Mouse (Mus musculus) limb, embryonic 11.5 days (tissue): ENCODE results near the gene Itga3. TPM values are rescaled to one million over a fixed set of nuclear protein-coding genes. Genes with fewer than 3 reads are reported as not detected.

Experiments
- ATAC-seq: fragments of 200-750 bp; cut with Nextera tagmentation; 2 replicates; pipeline ENCODE4 v1.8.0; 2017; ENCODE audit warnings: low read depth; ENCODE audit not compliant: insufficient number of reproducible peaks, low FRiP score, low TSS enrichment
- DNase-seq: peaks from one replicate; pipeline ENCODE4 v3.0.0-alpha.2; 2015; ENCODE audit warnings: low spot score
- H3K27ac ChIP-seq: fragments of 300-500 bp; sonication (generic); replicated peaks from 2 replicates; pipeline ENCODE4 v1.5.1; 2014; ENCODE audit warnings: low read depth, mild to moderate bottlenecking, low read length
- H3K27me3 ChIP-seq: fragments of 300-500 bp; sonication (generic); 2 replicates; pipeline ENCODE4 v1.6.1; 2014; ENCODE audit warnings: mild to moderate bottlenecking, low read length, mixed read lengths; ENCODE audit not compliant: control insufficient read depth, insufficient read depth
- H3K36me3 ChIP-seq: fragments of 300-500 bp; sonication (generic); 2 replicates; pipeline ENCODE4 v1.6.1; 2014; ENCODE audit warnings: mild to moderate bottlenecking, low read length, moderate library complexity, mixed read lengths; ENCODE audit not compliant: control insufficient read depth, insufficient read depth
- H3K4me1 ChIP-seq: fragments of 300-500 bp; sonication (generic); 2 replicates; pipeline ENCODE4 v1.6.1; 2014; ENCODE audit warnings: low read length, mixed read lengths; ENCODE audit not compliant: control insufficient read depth, insufficient read depth
- H3K4me2 ChIP-seq: fragments of 300-500 bp; sonication (generic); 2 replicates; pipeline ENCODE4 v1.6.1; 2014; ENCODE audit warnings: low read depth, mild to moderate bottlenecking, moderate library complexity; ENCODE audit not compliant: severe bottlenecking
- H3K4me3 ChIP-seq: fragments of 300-500 bp; sonication (generic); 2 replicates; pipeline ENCODE4 v1.5.1; 2014; ENCODE audit warnings: low read depth, low read length
- H3K9ac ChIP-seq: fragments of 300-500 bp; sonication (generic); 2 replicates; pipeline ENCODE4 v1.6.1; 2014; ENCODE audit warnings: mild to moderate bottlenecking, low read length
- H3K9me3 ChIP-seq: fragments of 300-500 bp; sonication (generic); 2 replicates; pipeline ENCODE4 v1.6.1; 2016; ENCODE audit warnings: low read length; ENCODE audit not compliant: control insufficient read depth
- WGBS: fragments of 180-500 bp; shearing (Covaris S2); extraction: QIAGEN DNeasy Blood & Tissue Kit; methylation state at CpG from one replicate; pipeline ENCODE4 v1.1.7; 2014; 5-methylcytosine and 5-hydroxymethylcytosine counted together
- polyA plus RNA-seq: library from polyadenylated mRNA; unstranded; fragments of >200 nt; fragmentation: Nextera tagmentation; extraction: Ambion mirVana; gene quantifications from 2 replicates; pipeline ENCODE4 v1.2.1, GENCODE M21; 2014

The Itga3 gene
- polyA plus RNA-seq, 1 experiment from 2014 or later = 5.7 TPM

DNA sequence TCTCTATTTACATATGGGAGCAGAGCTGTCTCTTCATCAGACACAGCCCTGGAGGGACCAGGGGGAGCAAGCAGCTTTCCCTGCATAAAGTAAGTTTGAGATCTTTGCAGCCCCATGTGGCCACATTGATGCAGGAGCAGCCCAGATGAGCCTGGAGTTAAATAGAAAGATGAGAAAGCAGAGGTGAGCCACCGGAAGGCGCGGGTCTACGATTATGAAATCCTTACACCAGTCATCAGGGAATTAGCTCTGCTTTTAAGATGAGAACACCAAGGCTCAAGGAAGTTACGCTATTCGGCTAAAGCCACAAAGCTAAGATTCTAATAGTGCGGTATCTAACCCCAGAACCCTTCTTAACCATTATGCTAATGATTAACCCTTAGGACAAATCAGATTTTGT is 1.4 kb upstream of the Itga3 start:
- DNase-seq = no peak
- Histone ChIP-seq H3K9ac (no peak overlapping the region), H3K4me3 (no peak overlapping the region), H3K27ac (no peak overlapping the region), H3K4me2 (no peak overlapping the region), H3K9me3 (no peaks in the 10 kb centered on the region), H3K27me3 (peaks cover 39% of the 10 kb centered on the region), H3K4me1 (peaks cover 10% of the 10 kb centered on the region; the same call in 1 of the 2 replicates), H3K36me3 (no peaks in the 10 kb centered on the region)
- WGBS = 68% methylated on average over 7 of the region's 7 CpGs
- ATAC-seq = no peak

DNA sequence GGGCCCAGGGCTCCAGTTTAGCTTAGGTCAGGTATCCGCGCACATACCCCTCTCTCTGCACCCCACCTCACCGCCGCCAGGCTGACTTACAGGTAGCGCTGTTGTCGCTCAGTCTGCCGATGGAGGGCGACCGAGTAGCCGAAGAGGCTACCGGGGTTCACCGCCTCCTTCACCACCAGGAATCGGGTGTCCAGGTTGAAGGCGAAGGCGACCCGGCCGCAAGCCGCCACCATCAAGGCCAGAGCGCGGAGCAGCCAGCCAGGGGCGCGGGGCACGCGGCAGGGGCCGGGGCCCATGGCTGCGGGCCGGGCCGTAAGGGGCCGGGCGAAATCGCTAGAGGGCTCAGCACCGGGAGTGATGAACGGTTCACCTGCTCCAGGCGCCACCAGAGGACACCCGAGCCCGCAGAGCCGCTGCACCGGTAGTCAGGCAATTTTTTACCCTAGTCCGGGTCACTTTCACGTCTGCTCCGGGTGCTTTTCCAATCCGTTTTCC is 513 bp downstream of the Itga3 start:
- peak overlapping the region; percentile 93 for H3K4me2 ChIP-seq
- H3K9ac ChIP-seq = peak overlapping the region; percentile 57
- WGBS = under 1% methylated on average over 41 of the region's 42 CpGs
- no peaks in the 10 kb centered on the region for H3K36me3 ChIP-seq
- peaks cover 39% of the 10 kb centered on the region for H3K27me3 ChIP-seq
- ATAC-seq (no peak; the same call in 1 of the 2 replicates), DNase-seq (no peak)
- peaks cover 10% of the 10 kb centered on the region; the same call in 1 of the 2 replicates for H3K4me1 ChIP-seq
- H3K27ac ChIP-seq = no peak overlapping the region
- no peaks in the 10 kb centered on the region for H3K9me3 ChIP-seq
- peak overlapping the region; percentile 53 for H3K4me3 ChIP-seq

DNA sequence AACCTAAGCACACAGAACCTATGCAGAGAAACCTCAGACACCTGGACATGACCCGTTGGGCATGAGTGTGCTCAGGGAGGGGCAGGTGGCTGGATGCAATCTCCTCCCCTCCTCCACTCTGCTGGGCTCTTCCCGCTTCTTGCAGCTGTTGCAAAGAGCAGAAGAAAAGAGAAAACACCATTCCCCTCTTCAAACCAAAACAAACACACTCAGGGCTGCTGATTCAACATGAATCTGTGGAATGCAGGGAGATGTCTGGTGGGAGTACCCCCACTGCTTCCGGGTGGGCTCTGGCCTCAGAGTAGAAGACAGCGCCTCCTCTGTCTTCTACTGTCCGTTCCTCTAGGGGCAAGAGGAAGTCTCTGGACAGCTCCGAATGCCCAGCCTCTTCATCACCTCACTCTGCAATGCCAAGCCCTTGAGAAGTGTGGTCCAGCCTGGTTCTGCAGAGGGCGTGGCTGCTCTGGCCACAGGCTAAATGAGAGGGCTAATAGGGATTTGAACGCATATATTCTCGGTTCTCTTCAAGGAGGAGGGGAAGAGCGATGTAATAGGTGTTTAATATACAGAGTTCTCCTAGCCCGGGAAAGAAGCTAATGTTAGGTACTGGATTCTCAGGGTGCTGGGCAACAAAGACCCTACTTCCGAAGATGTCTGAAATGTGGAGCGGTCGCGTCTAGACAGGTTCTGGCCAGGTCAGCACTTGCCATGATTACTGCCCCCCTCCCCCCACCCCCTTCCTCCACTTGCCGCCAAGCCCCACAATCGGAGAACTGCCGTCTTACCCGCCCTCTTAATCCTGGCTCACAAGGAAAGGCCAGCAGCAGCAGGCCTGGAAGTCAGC is 1.2 kb downstream of the Itga3 start:
- peaks cover 39% of the 10 kb centered on the region for H3K27me3 ChIP-seq
- ATAC-seq (no peak), DNase-seq (no peak)
- H3K9ac ChIP-seq = peak overlapping the region; percentile 57
- H3K4me1 ChIP-seq = peaks cover 10% of the 10 kb centered on the region; the same call in 1 of the 2 replicates
- 9% methylated on average over 19 of the region's 19 CpGs for whole genome bisulfite sequencing
- H3K27ac ChIP-seq = no peak overlapping the region
- peak overlapping the region; percentile 93 for H3K4me2 ChIP-seq
- H3K9me3 ChIP-seq = no peaks in the 10 kb centered on the region
- H3K36me3 ChIP-seq = no peaks in the 10 kb centered on the region
- peak overlapping the region; percentile 53 for H3K4me3 ChIP-seq

DNA sequence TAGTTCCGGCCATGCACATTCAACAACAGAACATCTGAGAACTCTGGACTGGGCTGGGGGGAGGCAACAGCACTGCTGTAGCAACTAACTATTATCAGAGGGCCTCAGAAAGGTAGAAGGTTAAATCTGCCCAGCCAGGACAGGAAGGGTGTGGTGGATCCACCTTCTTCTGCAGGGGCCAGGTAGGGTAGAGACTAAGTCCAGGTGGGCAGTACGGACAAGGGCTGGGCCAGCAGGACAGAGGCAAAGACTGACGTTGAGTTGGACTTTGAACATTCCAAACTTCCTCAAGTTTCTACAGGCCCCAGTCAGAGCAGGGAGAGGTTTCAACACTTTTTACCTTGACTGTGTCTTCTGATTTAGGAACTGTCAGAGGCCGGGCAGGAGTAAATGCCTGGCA is 1.9 kb downstream of the Itga3 start:
- H3K4me2 ChIP-seq = no peak overlapping the region
- peaks cover 10% of the 10 kb centered on the region; the same call in 1 of the 2 replicates for H3K4me1 ChIP-seq

DNA sequence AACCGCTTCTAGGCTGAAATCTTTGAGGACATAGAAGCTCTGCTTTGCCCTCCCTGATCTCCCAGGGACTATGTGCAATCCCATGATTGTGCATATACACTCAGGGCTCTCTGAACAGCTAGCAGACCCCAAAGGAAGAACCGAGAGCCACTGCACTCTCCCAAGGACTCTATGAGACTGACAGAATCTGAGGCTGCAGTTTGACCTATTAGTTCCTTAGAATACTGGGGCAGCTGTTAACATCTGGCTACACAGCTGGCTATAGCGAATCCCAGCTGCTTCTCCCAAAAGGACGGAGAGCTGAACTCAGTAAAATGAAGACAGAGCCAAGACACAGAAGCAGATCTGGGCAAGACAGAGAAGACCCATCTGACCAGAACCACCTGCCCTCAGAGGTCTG is 2.8 kb downstream of the Itga3 start:
- no peak for DNase-seq
- 67% methylated on average over 4 of the region's 4 CpGs for WGBS
- ATAC-seq = no peak
- Histone ChIP-seq H3K4me2 (no peak overlapping the region), H3K4me3 (no peak overlapping the region), H3K9me3 (no peaks in the 10 kb centered on the region), H3K4me1 (peaks cover 10% of the 10 kb centered on the region; the same call in 1 of the 2 replicates), H3K27me3 (peaks cover 39% of the 10 kb centered on the region), H3K27ac (no peak overlapping the region), H3K9ac (no peak overlapping the region), H3K36me3 (no peaks in the 10 kb centered on the region)

More for the DNA sequence above, 1.9 kb downstream of the Itga3 start:
- Histone ChIP-seq H3K27ac (no peak overlapping the region; the same call in 1 of the 2 replicates), H3K9ac (no peak overlapping the region), H3K27me3 (peaks cover 39% of the 10 kb centered on the region), H3K4me3 (0 out of 2 replicates have a peak overlapping the region, but pooled peaks have one; percentile 3), H3K36me3 (no peaks in the 10 kb centered on the region), H3K9me3 (no peaks in the 10 kb centered on the region)
- DNase-seq = no peak
- no peak for ATAC-seq
- WGBS = 65% methylated on average over 4 of the region's 4 CpGs

DNA sequence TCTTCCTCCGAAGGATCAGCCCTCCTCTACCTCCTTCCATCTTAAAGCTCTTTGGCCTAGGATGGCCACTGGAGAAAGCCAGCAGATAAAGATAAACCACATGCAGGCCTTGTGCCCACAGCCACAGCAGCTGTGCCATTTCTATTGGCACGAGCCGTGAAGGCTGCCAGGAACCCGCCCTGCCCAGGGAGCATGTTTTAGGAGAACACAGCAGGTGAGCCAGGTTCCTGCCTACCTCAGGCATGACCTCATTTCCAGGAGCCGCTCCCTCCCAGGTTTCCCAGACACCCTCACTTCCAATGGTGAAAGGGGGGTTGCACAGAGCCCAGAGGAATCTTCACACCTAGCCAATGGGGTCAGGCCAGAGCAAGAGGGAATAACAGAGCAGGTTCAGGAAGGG is 3.8 kb downstream of the Itga3 start:
- Histone ChIP-seq H3K9ac (no peak overlapping the region), H3K9me3 (no peaks in the 10 kb centered on the region), H3K27ac (no peak overlapping the region), H3K4me2 (no peak overlapping the region), H3K27me3 (peaks cover 37% of the 10 kb centered on the region), H3K4me3 (no peak overlapping the region), H3K36me3 (no peaks in the 10 kb centered on the region), H3K4me1 (peaks cover 10% of the 10 kb centered on the region; the same call in 1 of the 2 replicates)
- 66% methylated on average over 5 of the region's 5 CpGs for WGBS
- ATAC-seq (no peak), DNase-seq (no peak)

DNA sequence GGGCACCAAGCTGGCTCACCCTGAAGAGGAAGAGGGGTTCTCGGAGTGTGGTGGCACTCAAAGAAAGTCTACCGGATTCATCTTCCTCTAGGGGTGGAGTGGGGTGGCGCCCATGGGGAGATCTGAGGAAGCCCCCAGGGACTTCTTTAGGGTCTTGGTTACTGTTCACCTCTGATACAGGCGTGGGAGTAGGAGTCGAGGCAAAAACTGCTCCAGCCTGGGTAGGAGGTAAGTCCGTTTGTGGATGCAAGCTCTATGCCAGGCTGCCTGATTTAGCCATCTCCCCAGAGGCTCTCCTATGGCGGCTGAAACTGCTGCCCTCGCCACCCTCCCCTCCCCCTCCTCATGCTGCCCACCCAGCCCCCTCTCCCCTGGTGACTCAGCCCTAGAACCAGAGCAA is 4.5 kb downstream of the Itga3 start:
- peaks cover 31% of the 10 kb centered on the region for H3K27me3 ChIP-seq
- H3K4me3 ChIP-seq = no peak overlapping the region
- H3K27ac ChIP-seq = no peak overlapping the region
- H3K9me3 ChIP-seq = no peaks in the 10 kb centered on the region
- ATAC-seq (no peak), DNase-seq (no peak)
- no peak overlapping the region for H3K4me2 ChIP-seq
- 80% methylated on average over 8 of the region's 8 CpGs for WGBS
- peaks cover 10% of the 10 kb centered on the region; the same call in 1 of the 2 replicates for H3K4me1 ChIP-seq
- H3K9ac ChIP-seq = no peak overlapping the region
- H3K36me3 ChIP-seq = no peaks in the 10 kb centered on the region

DNA sequence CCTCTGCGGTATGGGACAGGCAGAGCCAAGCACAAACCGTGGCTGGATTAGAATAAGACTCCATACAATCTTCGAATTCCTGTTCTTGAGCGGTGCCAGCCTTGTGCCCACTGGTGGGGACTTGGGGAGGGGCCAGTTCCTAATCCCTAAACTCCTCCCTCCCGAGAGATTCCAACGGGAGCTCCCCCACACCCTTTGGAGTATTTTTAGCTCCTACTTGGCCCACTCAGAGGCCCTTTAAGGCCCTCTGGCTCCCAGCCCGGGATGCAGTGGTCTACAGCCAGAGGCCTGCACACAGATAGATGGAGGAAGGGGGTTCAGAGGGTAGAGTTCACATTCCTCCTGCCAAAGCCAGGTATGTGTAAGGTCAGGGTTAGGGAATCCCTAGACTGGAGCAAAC is 5.3 kb downstream of the Itga3 start:
- H3K27me3 ChIP-seq = peaks cover 23% of the 10 kb centered on the region
- H3K4me1 ChIP-seq = peaks cover 10% of the 10 kb centered on the region; the same call in 1 of the 2 replicates
- H3K4me2 ChIP-seq = no peak overlapping the region
- ATAC-seq (no peak), DNase-seq (no peak)
- H3K9ac ChIP-seq = no peak overlapping the region
- no peak overlapping the region for H3K4me3 ChIP-seq
- H3K27ac ChIP-seq = no peak overlapping the region
- WGBS = 61% methylated on average over 7 of the region's 7 CpGs
- no peaks in the 10 kb centered on the region for H3K36me3 ChIP-seq
- no peaks in the 10 kb centered on the region for H3K9me3 ChIP-seq
